Mouse (Mus musculus): ENCODE measurements around the gene Prrg1.
A peak's percentile ranks its signal among the peaks of the same experiment; 100 is the strongest.
"Not testable (repeated sequence)": the region's sequence is repeated elsewhere in the genome, so short reads cannot be mapped to it uniquely, and the experiment has no call there.

The Prrg1 gene

GRCm38 (mm10) chrX:78583202-78584004 is at the start of gene Prrg1:
Gene Prrg1, minus strand, starts transcription at chrX:78583896.
- DNase-seq (ENCODE audit: low read depth, low spot score): peak; percentile 87

- peak; percentile 2 for DNase-seq (ENCODE audit: low read depth, low spot score)
These were observed 22.1 kb upstream of the Prrg1 start for GRCm38 (mm10) chrX:78605814-78606213.

- no peak for DNase-seq (ENCODE audit: low read depth, low spot score)
These were observed 9.4 kb upstream of the Prrg1 start for GRCm38 (mm10) chrX:78593138-78593537.

GRCm38 (mm10) chrX:78582854-78583201 is 868 bp downstream of the Prrg1 start:
- DNase-seq (ENCODE audit: low read depth, low spot score): peak; percentile 71

GRCm38 (mm10) chrX:78563451-78563850 is 20.2 kb downstream of the Prrg1 start:
- DNase-seq (ENCODE audit: low read depth, low spot score): peak; percentile 40

- DNase-seq (ENCODE audit: low read depth, low spot score): no peak
These were observed 30.3 kb downstream of the Prrg1 start for GRCm38 (mm10) chrX:78553399-78553798.

- DNase-seq (ENCODE audit: low read depth, low spot score): no peak
These were observed 31.0 kb downstream of the Prrg1 start for GRCm38 (mm10) chrX:78552704-78553103.

GRCm38 (mm10) chrX:78547696-78548095 is 36.0 kb downstream of the Prrg1 start:
- DNase-seq (ENCODE audit: low read depth, low spot score): peak; percentile 23

GRCm38 (mm10) chrX:78539734-78540133 is 44.0 kb downstream of the Prrg1 start:
- DNase-seq (ENCODE audit: low read depth, low spot score): peak; percentile 24

GRCm38 (mm10) chrX:78538632-78539316 is 44.9 kb downstream of the Prrg1 start:
- no peak for DNase-seq (ENCODE audit: low read depth, low spot score)

- DNase-seq (ENCODE audit: low read depth, low spot score): no peak
These were observed 65.4 kb downstream of the Prrg1 start for GRCm38 (mm10) chrX:78518301-78518700.

GRCm38 (mm10) chrX:78482987-78483386 is 100.7 kb downstream of the Prrg1 start:
- DNase-seq (ENCODE audit: low read depth, low spot score): no peak

- DNase-seq (ENCODE audit: low read depth, low spot score): peak; percentile 22
These were observed 104.0 kb downstream of the Prrg1 start for GRCm38 (mm10) chrX:78479710-78480109.

- DNase-seq (ENCODE audit: low read depth, low spot score): no peak
These were observed 149.3 kb downstream of the Prrg1 start for GRCm38 (mm10) chrX:78434357-78434756.

GRCm38 (mm10) chrX:78403346-78403745 is 180.3 kb downstream of the Prrg1 start:
- not testable (repeated sequence) for DNase-seq (ENCODE audit: low read depth, low spot score)
